Mouse (Mus musculus) ES-CJ7 (cell line): ENCODE data around the gene Cd59b.
A peak's percentile ranks its signal among the peaks of the same experiment; 100 is the strongest.
"Not testable (repeated sequence)": the region's sequence is repeated elsewhere in the genome, so short reads cannot be mapped to it uniquely, and the experiment has no call there.

Experiments used
- DNase-seq: peaks from one replicate; pipeline ENCODE4 v3.0.0; 2011; ENCODE audit warnings: low read depth, low spot score

Gene Cd59b

GRCm38 (mm10) chr2:104114898-104115297, 45.2 kb downstream of the Cd59b start:
- no peak for DNase-seq

GRCm38 (mm10) chr2:104117173-104117572, 47.5 kb downstream of the Cd59b start:
- not testable (repeated sequence) for DNase-seq

GRCm38 (mm10) chr2:104119097-104119496, 49.4 kb downstream of the Cd59b start:
- no peak for DNase-seq

- no peak for DNase-seq
These were observed 50.7 kb downstream of the Cd59b start for GRCm38 (mm10) chr2:104120312-104120711.

- DNase-seq: no peak
These were observed 52.2 kb downstream of the Cd59b start for GRCm38 (mm10) chr2:104121681-104122504.

- DNase-seq: peak; percentile 95
These were observed 53.1 kb downstream of the Cd59b start, which contains the start of gene A930018P22Rik for GRCm38 (mm10) chr2:104122505-104123378. Gene A930018P22Rik, plus strand, starts transcription at chr2:104122769.

- no peak for DNase-seq
These were observed 53.9 kb downstream of the Cd59b start for GRCm38 (mm10) chr2:104123540-104123939.

GRCm38 (mm10) chr2:104124071-104124470, 54.4 kb downstream of the Cd59b start:
- DNase-seq: no peak

- DNase-seq: no peak
These were observed 59.3 kb downstream of the Cd59b start for GRCm38 (mm10) chr2:104128803-104129531.

- no peak for DNase-seq
These were observed 60.5 kb downstream of the Cd59b start for GRCm38 (mm10) chr2:104130165-104130564.

- no peak for DNase-seq
These were observed 61.3 kb downstream of the Cd59b start for GRCm38 (mm10) chr2:104130969-104131368.

- DNase-seq: no peak
These were observed 62.7 kb downstream of the Cd59b start for GRCm38 (mm10) chr2:104132266-104132859.

- DNase-seq: no peak
These were observed 63.6 kb downstream of the Cd59b start for GRCm38 (mm10) chr2:104133042-104133810.

- DNase-seq: peak; percentile 91
These were observed 64.8 kb downstream of the Cd59b start for GRCm38 (mm10) chr2:104134150-104135056.

- DNase-seq: no peak
These were observed 66.3 kb downstream of the Cd59b start for GRCm38 (mm10) chr2:104135920-104136319.
